Mouse (Mus musculus): ENCODE results near the gene Myl9.

Myl9 gene

DNA sequence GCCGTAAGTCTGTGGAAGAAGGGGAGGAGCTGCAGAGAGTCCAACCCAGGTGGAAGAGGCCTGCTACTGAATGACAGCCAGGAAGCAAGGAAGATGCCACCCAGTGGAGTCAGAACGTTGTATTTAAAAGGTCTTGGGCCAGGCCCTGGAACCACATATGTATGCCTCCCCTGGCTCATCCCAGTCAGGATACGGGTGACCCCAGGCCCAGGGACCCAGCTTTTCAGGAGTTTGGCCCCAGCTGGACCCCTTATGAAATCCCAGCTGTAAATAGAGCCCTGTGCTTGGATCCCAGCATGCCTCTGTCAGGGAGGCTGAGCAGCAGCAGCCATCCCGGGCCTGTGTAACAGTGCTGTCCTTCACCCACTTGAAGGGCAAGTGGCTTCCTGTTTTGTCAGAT is 10.5 kb upstream of the Myl9 start:
- no peak for DNase-seq

DNA sequence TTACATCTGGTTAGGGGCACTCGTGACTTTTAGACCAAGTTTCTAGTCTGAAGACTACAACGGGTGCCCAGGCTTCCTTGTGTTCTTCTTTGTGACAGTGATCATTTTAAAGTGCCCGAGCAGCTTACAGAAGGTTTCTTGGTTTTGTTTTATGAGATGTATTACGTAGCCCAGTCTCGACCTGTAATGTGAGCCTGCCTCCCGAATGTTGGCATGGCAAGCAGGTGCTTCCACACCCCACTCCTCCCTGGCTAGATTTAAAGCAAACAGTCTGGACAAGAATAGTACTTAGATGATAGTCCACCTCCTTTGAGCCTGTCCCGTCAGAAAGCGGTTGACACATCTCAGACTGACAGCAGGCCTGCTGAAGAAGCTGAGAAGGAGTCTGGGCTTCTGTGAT is 9.6 kb upstream of the Myl9 start:
- no peak for DNase-seq

DNA sequence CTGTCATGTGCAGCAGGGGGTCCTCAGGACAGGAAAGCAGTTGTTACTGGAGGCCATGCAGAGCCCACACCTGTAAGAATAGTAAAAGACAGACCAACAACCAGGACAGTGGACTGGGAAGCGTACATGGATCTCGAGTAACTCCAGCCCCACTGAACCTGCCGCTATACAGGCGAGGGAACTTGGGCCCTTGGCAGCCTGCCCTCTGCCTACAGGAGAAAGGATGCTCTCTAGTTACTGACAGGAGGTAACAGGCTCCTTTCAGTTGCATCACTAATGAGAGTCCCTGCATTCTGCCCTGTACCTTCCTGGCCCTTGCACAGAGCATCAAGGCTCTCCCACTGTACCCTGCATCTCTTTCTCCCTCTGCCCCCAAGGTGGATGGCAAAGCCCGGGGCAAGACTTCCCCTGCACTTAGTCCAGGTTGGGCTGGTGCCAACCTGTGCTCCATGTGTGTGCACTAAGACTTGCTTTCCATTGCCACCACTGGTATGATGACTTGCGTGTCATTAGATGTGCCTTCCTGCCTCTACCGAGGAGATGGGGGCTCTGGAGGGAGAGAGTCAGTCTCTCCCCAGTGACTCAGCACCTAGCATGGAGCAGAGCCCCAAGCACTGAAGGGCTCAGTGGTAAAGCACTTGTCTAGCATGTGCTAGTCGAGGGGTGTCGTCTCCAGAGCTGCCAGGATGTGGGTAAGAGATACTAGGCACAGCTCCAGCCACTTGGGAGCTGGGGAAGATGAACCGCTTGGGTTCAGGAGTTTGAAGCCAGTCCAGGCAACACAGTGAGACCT is 8.8 kb upstream of the Myl9 start:
- DNase-seq = no peak

DNA sequence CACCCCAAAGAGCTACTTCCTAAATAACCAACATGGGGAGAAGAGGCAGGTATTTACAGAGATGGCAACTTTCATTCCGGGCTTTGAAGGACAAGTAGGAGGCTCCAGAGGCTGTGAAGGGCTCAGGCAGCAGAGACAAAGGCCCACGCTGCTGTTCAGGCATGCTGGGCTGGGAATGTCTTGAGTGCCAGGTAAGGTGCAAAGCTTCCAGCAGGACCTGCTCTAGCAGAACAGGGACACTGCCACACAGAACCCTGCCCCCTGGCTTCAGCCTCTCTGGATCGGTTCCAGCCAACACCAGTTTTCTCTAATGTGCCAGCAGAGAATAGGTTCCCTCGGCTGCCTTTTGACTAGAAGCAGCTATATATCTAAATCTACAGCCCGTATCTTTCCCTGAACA is 8.1 kb upstream of the Myl9 start:
- DNase-seq = peak; percentile 39 to 58

DNA sequence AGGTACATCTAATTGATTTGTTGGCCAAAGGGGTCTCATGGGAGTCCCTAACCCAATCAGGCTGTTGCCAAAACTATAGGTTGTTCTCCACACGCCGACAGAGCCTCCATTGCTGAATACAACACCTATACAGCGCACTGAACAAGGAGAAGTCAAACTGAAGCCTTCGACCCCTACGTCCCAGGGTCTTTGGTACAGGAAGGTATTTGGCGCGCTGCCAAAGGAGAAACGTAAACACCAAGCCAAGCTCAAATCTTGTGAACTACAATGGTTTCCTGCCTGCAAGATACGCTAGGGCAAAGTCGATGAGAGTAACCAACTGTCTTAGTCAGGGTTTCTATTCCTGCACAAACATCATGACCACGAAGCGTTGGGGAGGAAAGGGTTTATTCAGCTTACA is 5.9 kb upstream of the Myl9 start:
- no peak for DNase-seq

DNA sequence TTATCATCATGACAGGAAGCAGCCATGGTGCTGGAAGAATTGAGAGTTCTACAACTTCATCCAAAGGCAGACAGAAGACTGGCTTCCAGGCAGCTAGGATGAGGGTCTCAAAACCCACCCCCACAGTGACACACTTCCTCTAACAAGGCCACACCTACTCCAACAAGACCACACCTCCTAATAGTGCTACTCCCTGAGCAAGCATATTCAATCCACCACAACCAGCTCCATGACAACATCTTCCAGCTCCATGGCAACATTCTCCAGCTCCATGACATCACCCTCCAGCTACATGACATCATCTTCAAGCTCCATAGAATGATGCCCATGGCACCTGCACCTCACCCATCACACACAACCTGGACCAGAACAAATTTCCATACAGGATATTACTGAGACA is 1.8 kb upstream of the Myl9 start:
- no peak for DNase-seq

DNA sequence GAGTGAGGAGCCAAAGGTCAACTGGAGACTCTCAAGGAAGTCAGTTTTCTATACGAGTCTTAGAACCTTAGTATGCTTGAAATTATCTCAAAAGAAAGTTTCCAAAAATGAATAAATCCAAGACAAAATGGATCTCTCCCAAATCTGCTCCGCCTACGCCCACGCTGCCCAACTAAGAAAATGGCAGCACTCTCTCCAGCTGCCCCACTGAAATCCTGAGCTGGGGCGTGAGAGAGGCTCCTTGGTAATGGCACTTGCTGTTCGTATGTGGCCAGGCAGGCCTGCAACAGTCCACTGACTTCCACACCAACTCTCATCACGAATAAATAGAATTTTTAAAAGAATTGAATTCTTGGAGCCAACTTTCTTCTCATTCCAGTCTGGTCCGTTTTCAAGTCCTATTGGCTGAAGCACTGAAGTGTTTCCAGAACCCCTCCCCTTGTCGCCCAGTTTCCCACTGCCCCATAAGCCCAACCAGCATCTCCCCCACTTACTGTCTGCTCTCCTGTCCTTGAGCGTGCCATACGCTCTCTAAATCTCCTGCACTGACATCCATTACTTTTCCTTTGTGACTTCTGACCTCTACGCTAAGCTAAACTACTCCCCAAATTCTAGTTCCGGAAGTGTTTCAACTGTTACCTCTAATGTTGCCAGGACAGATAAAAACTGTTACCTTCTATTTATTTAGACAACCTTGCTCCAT is 1.0 kb upstream of the Myl9 start:
- DNase-seq = no peak

DNA sequence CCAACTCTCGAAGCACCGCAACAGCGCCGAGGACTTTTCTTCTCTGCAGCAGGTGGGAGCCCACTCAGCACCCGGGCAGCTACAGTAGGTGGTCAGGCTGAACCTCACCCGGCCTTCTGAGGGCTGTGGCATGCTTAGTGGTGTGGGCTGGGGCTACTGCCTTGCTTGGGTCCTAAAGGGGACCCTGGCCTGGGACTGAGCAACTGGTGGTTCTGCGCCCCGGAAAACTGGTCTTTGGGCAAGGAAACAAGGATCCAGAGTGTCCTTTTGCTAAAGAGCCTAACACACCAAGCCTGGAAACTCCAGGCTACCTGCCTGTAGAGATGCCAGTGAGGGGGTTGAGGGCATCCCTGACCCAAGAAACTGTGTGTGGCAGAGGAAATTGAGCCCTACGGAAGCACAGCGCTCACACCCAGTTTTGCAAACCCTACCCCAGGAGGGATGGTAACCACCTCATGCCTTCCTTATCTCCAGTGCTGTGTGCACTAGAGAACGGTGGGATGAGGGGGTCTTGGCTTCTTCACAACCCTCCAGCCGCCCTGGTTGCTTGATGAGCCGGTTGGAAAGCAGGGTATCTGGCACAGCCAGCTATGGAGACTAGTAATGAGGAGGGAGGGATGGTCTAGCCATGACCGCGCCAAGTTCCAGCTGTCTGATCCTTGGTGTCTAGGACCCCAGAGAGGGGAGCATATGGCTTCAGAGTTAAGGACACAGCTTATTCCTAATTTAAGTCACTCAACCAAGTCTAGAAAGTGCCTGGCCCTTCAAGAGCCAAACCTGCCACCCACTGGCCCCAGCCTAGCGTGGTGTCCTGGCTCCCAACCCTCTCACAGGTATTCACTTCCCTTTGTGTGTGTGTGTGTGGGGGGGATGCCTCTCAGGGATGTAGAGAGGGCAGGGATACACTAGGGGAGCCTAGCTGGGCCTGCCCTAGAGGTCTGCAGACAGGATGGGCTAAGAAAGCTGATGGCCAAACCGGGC is 525 bp downstream of the Myl9 start:
- DNase-seq = no peak

DNA sequence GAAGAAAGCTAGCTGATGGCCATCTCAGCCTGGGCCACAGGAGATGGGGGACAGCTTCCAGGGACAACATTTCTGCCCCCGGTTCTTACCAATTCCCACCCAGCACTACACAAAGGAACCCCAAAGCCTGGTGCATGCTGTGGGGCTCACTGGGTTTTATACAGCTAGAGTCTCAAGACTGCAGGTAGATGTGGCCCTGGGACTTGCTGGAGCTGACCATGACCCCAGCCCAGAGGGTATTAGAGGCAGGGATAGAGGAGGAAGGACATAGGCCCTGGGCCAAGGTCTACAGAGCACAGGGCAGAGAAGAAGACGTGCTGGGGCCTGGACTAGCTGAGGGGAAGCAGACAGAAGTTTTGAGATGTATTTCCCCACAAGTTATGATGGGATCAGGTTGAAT is 1.7 kb downstream of the Myl9 start:
- DNase-seq = no peak

DNA sequence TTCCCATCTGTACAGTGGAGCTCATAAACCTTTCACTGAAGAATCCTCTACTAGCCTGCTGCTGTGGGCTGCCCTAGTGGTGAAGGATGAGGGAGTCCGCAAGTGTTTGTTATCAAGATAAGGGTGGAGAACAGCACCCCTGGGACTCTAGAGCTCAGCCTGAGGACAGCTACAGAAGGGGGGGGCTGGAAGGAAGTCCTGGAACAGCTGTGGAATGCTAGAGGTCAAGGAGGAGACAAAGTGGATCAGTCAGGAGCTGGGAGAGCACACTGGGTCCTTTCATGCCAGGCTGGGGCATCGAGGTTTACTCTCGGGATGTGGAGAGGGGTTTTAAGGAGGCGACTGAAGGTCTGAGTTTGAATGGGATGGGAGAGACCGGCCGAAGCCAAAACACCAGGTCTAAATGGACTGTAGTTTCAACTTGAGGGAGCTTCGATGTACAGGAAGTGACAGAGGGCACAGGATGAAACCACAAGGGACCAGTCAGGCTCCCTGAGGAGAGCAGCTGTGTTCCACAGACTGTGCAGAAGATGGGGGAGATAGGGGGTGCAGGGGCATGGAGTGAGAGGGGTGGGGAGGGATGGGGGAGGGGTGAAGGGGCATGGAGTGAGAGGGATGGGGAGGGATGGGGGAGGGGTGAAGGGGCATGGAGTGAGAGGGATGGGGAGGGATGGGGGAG is 2.2 kb downstream of the Myl9 start:
- peak; percentile 42 to 67 for DNase-seq

DNA sequence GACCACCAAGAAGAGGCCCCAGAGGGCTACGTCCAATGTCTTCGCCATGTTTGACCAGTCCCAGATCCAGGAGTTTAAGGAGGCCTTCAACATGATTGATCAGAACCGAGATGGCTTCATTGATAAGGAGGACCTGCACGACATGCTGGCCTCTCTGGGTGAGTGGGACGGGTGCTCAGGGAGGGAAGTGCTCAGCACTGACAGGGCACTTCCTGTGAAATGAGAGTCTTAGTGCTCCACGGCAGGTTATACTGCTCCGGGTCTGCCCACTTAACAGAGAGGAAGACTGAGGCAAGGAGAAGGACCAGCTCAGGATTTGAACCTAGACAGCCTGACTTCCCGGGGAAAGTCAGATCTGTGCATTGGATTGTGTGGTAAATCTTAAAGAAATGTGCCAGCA is 3.4 kb downstream of the Myl9 start:
- DNase-seq = no peak

DNA sequence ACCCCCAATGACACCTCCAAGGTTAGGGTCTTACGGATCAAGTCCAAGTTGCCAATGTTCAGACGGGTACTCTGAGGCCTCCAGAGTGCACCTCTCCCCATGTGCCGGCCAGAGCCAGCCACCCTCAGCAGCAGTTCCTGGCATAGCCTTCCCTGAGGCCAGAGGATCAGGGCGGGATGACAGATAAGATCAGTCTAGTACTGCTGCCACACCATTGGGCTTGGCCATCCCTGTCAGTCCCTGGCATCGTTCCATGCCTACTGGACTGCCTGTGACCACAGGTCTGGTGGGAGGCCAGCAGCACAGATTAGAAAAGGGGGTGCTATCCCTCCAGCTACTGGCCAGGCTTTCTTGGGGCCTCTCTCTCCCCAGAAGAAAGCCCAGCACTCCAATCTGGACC is 3.8 kb downstream of the Myl9 start:
- DNase-seq = no peak

DNA sequence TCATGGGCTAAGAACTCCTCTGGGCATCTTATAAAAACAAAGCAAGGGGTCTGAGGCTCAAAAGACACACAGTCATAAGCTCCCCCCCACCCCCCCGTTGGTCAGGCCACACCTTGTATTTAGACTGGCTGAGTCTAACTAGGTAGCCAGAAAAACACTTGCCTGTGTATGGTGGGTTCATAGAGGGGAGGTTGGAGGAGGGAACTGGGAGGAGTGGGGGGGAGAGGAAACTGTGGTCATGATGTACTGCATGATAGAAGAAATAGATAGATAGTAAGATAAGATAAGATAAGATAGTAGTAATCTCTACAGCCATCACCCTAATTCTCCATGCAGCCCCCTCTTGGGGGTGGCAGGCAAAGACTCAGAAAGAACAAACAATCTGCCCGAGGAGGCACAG is 4.3 kb downstream of the Myl9 start:
- DNase-seq = no peak

DNA sequence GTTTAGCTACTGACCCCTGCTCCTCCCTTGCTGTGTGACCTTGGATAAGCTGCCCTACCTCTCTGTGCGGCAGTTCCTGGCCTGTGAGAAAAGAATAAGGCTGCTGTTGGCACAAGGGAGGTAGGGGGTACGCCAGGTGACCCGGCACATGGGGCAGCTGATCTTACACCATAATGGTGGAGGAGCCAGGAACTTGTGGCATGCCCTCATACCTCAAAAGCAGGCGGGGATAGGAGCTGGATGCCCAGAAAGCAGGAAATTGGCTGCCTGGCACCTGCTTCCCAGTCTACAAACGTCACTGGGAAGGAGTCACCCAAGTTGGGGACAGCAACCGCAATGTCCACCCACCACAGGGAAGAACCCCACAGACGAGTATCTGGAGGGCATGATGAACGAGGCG is 4.9 kb downstream of the Myl9 start:
- DNase-seq = no peak

DNA sequence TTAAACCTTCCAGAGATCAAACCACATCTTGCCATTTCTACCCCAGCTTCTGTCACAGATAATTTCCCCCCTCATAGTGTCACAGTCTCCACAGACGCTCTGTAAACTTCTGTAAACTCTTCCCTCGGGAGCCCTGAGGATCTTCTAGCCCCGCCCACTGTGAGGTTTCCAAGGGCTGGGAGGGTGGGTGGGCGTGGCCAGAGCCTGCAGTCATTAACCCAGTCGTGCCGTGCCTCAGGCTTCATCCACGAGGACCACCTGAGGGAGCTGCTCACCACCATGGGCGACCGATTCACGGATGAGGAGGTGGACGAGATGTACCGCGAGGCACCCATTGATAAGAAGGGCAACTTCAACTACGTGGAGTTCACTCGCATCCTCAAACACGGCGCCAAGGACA is 5.5 kb downstream of the Myl9 start:
- peak in 1 of 2 experiments; percentile 55 for DNase-seq

DNA sequence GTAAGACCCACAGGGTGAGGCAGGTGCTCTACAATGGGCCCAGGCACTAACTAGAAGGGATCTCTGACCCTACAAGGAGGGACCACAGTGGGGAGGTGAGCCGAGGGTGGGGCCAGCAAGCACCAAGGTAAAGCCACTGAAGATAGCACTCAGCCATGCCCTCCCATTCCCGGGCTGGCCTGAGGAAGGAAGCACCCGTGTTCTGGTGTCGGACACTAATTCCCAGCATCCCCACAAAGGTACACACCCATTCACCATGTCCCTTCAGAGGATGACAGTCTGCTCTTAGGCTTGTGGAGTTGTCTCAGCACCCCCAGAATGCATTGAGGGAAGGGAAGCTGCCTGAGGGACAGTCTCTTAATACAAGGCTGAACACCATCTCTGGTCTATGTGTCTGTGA is 6.1 kb downstream of the Myl9 start:
- DNase-seq = no peak

DNA sequence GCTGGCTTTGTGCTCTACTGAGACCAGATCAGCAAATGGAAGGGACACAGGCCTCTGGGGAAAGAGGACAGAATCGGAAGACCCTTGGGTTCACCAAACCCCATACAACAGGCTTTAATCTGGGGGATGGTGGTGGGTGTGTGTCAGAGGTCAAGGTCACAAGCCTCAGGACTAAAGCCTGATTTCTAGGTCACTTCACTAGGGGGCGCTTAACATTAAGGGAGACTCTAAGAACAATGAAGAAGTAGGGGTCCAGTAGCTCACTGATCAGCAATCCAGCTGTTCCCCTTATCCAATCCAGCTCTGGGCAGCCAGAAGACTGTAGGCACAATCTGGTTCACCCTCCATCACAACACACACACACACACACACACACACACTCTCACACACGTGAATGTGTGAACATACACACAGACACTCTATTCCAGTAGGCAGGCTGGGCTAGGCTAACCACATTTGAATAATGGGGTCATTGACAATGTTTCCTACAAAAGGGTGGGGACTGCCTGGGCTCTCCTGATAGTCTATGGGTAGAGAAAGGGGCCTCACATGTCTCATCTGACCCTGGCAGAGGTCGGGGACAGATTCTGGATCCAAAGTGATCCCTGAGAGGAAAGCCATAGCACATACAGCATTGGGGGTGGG is 6.7 kb downstream of the Myl9 start:
- no peak for DNase-seq

DNA sequence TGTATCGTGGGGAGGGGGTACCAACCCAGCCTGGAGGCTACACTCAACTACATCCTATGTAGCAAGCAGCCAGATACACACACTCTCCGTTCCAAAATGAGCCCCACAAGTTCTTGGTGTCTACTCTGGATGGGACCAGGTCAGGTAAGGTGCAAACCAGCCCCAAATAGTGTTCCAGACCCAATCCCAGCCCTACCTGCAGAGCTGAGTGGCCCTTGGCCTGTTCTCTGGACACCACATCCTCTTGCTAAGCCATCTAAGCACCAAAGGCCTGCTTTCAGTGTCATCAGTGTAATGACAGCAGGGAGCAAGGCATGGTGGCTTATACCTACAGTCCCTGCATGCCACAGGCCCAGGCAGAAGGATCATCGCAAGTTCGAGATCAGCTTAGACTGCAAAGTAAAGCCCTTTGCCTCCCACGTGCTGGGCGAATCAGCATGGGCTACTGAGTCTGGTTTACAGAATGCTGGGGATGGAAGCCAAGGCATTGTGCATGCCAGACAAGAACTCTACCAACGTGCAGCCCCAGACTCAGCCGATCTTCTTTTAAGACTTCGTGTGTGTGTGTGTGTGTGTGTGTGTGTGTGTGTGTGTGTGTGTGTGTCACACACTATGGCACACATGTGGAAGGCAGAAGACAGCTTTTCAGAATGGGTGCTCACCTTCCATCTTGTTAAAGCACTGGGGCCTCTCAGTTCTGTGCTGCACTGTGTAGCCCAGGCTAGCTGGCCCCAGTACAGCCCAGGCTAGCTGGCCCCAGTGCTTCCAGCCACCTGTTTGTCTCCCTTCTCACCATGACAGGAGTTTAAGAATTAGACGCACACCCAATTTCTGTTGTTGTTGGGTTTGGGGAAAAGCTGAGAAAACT is 7.5 kb downstream of the Myl9 start:
- DNase-seq = no peak

DNA sequence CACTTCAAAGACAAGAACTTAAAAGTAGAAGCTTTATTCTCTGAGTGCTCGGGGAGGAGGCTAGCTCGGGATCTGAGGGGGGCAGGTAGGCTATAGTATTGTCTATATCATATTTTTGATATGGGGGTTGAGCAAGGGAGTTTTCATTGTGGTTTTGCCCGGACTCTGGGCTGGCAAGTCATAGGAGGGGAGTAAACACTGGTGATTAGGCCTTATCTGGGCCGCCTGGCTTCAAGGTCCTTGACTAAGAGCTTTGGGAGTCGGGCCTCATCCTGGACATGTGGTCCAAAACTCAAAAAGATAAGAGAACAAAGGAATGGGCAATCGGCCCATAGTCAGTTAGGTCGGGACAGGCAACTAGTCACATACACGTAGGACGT is 8.1 kb downstream of the Myl9 start:
- no peak for DNase-seq

DNA sequence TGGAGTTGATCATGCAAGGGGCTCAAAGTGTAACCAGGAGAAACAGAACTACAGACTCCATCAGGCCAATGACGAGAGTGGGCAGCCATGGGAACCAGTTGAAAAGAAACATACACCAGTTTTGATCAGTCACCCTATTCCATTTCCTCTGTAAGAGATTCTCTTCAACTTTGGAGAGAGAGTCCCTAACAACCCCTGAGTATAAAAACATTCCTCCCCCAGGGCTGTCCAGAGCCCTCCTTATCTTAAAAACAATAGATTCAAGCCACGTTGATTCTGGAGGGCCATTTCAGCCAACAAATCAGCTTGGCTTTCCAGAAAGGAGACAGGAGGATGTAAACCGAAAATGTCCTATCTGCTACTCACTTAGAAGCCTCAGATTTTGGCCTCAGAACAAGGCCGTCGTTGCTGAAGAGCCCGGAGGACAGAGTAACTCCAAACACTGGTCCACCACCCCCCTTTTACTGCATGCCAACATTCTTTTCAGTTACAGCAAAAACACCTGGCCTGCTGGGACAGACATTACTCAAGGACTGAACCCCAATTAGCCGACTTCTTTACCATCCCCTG is 8.9 kb downstream of the Myl9 start:
- DNase-seq = no peak

DNA sequence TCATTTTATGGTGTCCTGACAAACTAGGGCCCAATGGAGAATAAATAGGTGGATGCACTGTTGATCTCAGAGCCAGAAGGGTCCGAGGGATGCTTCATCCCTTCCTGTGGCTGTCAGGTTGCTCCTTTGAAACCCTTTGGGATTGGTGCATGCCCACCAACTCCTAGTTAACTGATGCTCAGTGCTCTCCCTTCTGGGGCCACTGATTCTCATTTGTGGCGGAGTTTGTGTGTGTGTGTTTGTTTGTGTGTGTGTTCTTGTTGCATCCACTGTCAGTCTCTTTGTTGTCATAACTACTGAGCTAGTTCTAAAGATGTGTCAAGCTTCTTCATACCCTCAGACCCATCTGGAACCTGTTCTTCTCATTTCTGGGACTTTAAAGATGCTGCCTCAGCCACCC is 9.7 kb downstream of the Myl9 start:
- no peak for DNase-seq
